Comparison of ENCODE assay signal across 24 mouse cellular contexts in the genomic region with DNA sequence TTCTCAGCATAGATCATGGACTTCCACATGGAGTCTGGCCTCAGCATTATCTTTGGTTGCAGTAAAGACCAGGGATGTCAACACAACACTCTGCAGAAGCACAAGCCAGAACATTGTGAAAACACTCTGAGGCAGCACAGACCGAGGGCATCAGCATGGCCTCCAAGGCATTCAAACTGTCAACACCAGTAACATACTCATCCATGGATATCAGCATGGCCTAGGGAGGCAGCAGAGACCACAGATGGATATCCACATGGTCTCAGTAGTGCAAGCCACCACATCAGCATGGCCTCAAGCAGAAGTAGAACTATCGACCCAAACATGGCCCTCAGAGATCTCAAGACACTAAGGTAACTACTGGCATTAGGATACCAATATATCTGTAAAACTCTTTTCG.
"Had no signal": no experiment of that assay in that cellular context is flagged by ENCODE, and none has a peak within 500 bp of the region (broad histone marks: within the 10 kb centered on the region; RNA-seq: fewer than 3 reads in every experiment).

No protein-coding gene starts in this region.

- H3K4me3 ChIP-seq: gastrocnemius, adult 2 months; heart, embryonic 12.5 days; hindbrain, embryonic 10.5 days; hindbrain, embryonic 13.5 days; hindbrain, embryonic 15.5 days; intestine, embryonic 15.5 days; layer of hippocampus, adult 2 months; limb, embryonic 13.5 days; limb, embryonic 15.5 days; liver, embryonic 12.5 days had no signal

- H3K4me1 ChIP-seq: heart, embryonic 12.5 days; hindbrain, embryonic 10.5 days; hindbrain, embryonic 13.5 days; hindbrain, embryonic 15.5 days; intestine, embryonic 15.5 days; limb, embryonic 13.5 days; limb, embryonic 15.5 days; liver, embryonic 12.5 days had no signal

- H3K9me3 ChIP-seq: heart, embryonic 12.5 days; hindbrain, embryonic 10.5 days; hindbrain, embryonic 13.5 days; hindbrain, embryonic 15.5 days; intestine, embryonic 15.5 days; limb, embryonic 13.5 days; limb, embryonic 15.5 days; liver, embryonic 12.5 days had no signal

- ATAC-seq: inflammation-experienced regulatory T-cells, adult 6 months; intestine, embryonic 15.5 days; intestine, postnatal 0 days; liver, embryonic 12.5 days had no signal

- H3K4me2 ChIP-seq: heart, embryonic 12.5 days; hindbrain, embryonic 13.5 days; hindbrain, embryonic 15.5 days; intestine, embryonic 15.5 days; limb, embryonic 13.5 days; limb, embryonic 15.5 days; liver, embryonic 12.5 days had no signal

- H3K27ac ChIP-seq: gastrocnemius, adult 2 months; hindbrain, embryonic 10.5 days; hindbrain, embryonic 13.5 days; hindbrain, embryonic 15.5 days; intestine, embryonic 15.5 days; layer of hippocampus, adult 2 months; limb, embryonic 13.5 days; limb, embryonic 15.5 days; liver, embryonic 12.5 days; liver, embryonic 14.5 days had no signal

- H3K36me3 ChIP-seq: heart, embryonic 12.5 days; hindbrain, embryonic 10.5 days; hindbrain, embryonic 13.5 days; hindbrain, embryonic 15.5 days; intestine, embryonic 15.5 days; limb, embryonic 13.5 days; limb, embryonic 15.5 days; liver, embryonic 12.5 days had no signal

- H3K9ac ChIP-seq: heart, embryonic 12.5 days; hindbrain, embryonic 13.5 days; hindbrain, embryonic 15.5 days; intestine, embryonic 15.5 days; limb, embryonic 13.5 days; limb, embryonic 15.5 days; liver, embryonic 12.5 days; liver, embryonic 14.5 days had no signal

- DNase-seq: gastrocnemius, adult 2 months; gastrocnemius, postnatal 10 days; gastrocnemius, postnatal 25 days; heart, adult 18-20 months; heart, postnatal 10 days; heart, postnatal 4 days; kidney, adult 18-20 months; kidney, adult 8-10 months; kidney, postnatal 10 days; kidney, postnatal 25 days; kidney, postnatal 4 days; left cerebral cortex, postnatal 4 days had no signal

- H3K27me3 ChIP-seq: heart, embryonic 12.5 days; hindbrain, embryonic 13.5 days; hindbrain, embryonic 15.5 days; intestine, embryonic 15.5 days; limb, embryonic 13.5 days; limb, embryonic 15.5 days; liver, embryonic 12.5 days had no signal
